Mouse (Mus musculus) embryonic facial prominence, embryonic 15.5 days (tissue): ENCODE data around the gene Scn4a. TPM values are rescaled to one million over a fixed set of nuclear protein-coding genes. Genes with fewer than 3 reads are reported as not detected.
A peak's percentile ranks its signal among the peaks of the same experiment; 100 is the strongest.

Experiments used
- ATAC-seq: fragments of 200-750 bp; cut with Nextera tagmentation; 2 replicates; pipeline ENCODE4 v1.8.0; 2017; ENCODE audit warnings: low read depth, moderate TSS enrichment; ENCODE audit not compliant: insufficient number of reproducible peaks, low FRiP score, low TSS enrichment
- H3K27ac ChIP-seq: fragments of 300-500 bp; sonication (generic); replicated peaks from 2 replicates; pipeline ENCODE4 v1.5.1; 2015; ENCODE audit warnings: mild to moderate bottlenecking, inconsistent platforms
- H3K27me3 ChIP-seq: fragments of 300-500 bp; sonication (generic); 2 replicates; pipeline ENCODE4 v1.6.1; 2015; ENCODE audit warnings: inconsistent platforms
- H3K36me3 ChIP-seq: fragments of 300-500 bp; sonication (generic); 2 replicates; pipeline ENCODE4 v1.6.1; 2015; ENCODE audit warnings: mild to moderate bottlenecking, inconsistent platforms
- H3K4me1 ChIP-seq: fragments of 300-500 bp; sonication (generic); 2 replicates; pipeline ENCODE4 v1.6.1; 2015; ENCODE audit warnings: inconsistent platforms
- H3K4me2 ChIP-seq: fragments of 300-500 bp; sonication (generic); replicated peaks from 2 replicates; pipeline ENCODE4 v1.6.1; 2015; ENCODE audit warnings: mild to moderate bottlenecking, inconsistent platforms
- H3K4me3 ChIP-seq: fragments of 300-500 bp; sonication (generic); replicated peaks from 2 replicates; pipeline ENCODE4 v1.5.1; 2015; ENCODE audit warnings: mild to moderate bottlenecking, inconsistent platforms
- H3K9ac ChIP-seq: fragments of 300-500 bp; sonication (generic); 2 replicates; pipeline ENCODE4 v1.6.1; 2015; ENCODE audit warnings: inconsistent platforms
- H3K9me3 ChIP-seq: fragments of 300-500 bp; sonication (generic); replicated peaks from 2 replicates; pipeline ENCODE4 v1.6.1; 2016; ENCODE audit warnings: inconsistent platforms
- WGBS: fragments of 180-500 bp; shearing (Covaris S2); methylation state at CpG from one replicate; pipeline ENCODE4 v1.1.7; 2015; 5-methylcytosine and 5-hydroxymethylcytosine counted together
- polyA plus RNA-seq: library from polyadenylated mRNA; unstranded; fragments of >200 nt; fragmentation: Nextera tagmentation; extraction: Ambion mirVana; gene quantifications from 2 replicates; pipeline ENCODE4 v1.2.1, GENCODE M21; 2015

The Scn4a gene
- polyA plus RNA-seq, 1 experiment from 2014 or later, result 0.68 TPM

- Histone ChIP-seq H3K27ac (no peak overlapping the region), H3K9ac (no peak overlapping the region)
- ATAC-seq, result no peak
Observed at GRCm38 (mm10) chr11:106290376-106290775, 62.7 kb downstream of the Scn4a start.

GRCm38 (mm10) chr11:106289369-106289768 lies 63.7 kb downstream of the Scn4a start:
- no peak overlapping the region for H3K9ac ChIP-seq
- no peak overlapping the region for H3K4me3 ChIP-seq
- no peaks in the 10 kb centered on the region for H3K9me3 ChIP-seq
- H3K27ac ChIP-seq, result no peak overlapping the region
- no peaks in the 10 kb centered on the region for H3K36me3 ChIP-seq
- no peak overlapping the region for H3K4me2 ChIP-seq
- H3K4me1 ChIP-seq, result peaks cover 20% of the 10 kb centered on the region
- no peaks in the 10 kb centered on the region for H3K27me3 ChIP-seq
- no peak for ATAC-seq
- WGBS, result 60% methylated on average over 8 of the region's 8 CpGs

More at GRCm38 (mm10) chr11:106290376-106290775, 62.7 kb downstream of the Scn4a start:
- 91% methylated on average over 5 of the region's 5 CpGs for WGBS
- Histone ChIP-seq H3K4me1 (peaks cover 20% of the 10 kb centered on the region), H3K36me3 (no peaks in the 10 kb centered on the region), H3K4me2 (no peak overlapping the region), H3K4me3 (no peak overlapping the region), H3K9me3 (no peaks in the 10 kb centered on the region), H3K27me3 (no peaks in the 10 kb centered on the region)

GRCm38 (mm10) chr11:106286987-106287386 lies 66.1 kb downstream of the Scn4a start:
- Histone ChIP-seq H3K4me2 (no peak overlapping the region), H3K27ac (peak overlapping the region; percentile 89), H3K4me3 (no peak overlapping the region), H3K9me3 (no peaks in the 10 kb centered on the region), H3K4me1 (peaks cover 20% of the 10 kb centered on the region), H3K27me3 (no peaks in the 10 kb centered on the region), H3K9ac (no peak overlapping the region), H3K36me3 (no peaks in the 10 kb centered on the region)
- ATAC-seq, result peak; percentile 73
- 27% methylated on average over 11 of the region's 11 CpGs for WGBS

GRCm38 (mm10) chr11:106286206-106286605 lies 66.9 kb downstream of the Scn4a start:
- Histone ChIP-seq H3K27me3 (no peaks in the 10 kb centered on the region), H3K4me3 (no peak overlapping the region), H3K9me3 (no peaks in the 10 kb centered on the region), H3K9ac (no peak overlapping the region), H3K27ac (peak overlapping the region; percentile 89), H3K4me1 (peaks cover 20% of the 10 kb centered on the region), H3K4me2 (no peak overlapping the region), H3K36me3 (no peaks in the 10 kb centered on the region)
- whole genome bisulfite sequencing, result 84% methylated on average over 7 of the region's 7 CpGs
- no peak for ATAC-seq

- Histone ChIP-seq H3K4me1 (peaks cover 20% of the 10 kb centered on the region), H3K4me3 (no peak overlapping the region), H3K36me3 (no peaks in the 10 kb centered on the region), H3K27ac (no peak overlapping the region), H3K4me2 (no peak overlapping the region), H3K9me3 (no peaks in the 10 kb centered on the region), H3K27me3 (no peaks in the 10 kb centered on the region), H3K9ac (no peak overlapping the region)
- no peak for ATAC-seq
- 66% methylated on average over 8 of the region's 8 CpGs for WGBS
Observed at GRCm38 (mm10) chr11:106284126-106284525, 69.0 kb downstream of the Scn4a start.

GRCm38 (mm10) chr11:106283371-106283770 lies 69.7 kb downstream of the Scn4a start:
- Histone ChIP-seq H3K4me3 (no peak overlapping the region), H3K9me3 (no peaks in the 10 kb centered on the region), H3K4me2 (no peak overlapping the region), H3K27ac (no peak overlapping the region), H3K4me1 (peaks cover 20% of the 10 kb centered on the region), H3K27me3 (no peaks in the 10 kb centered on the region), H3K9ac (no peak overlapping the region), H3K36me3 (no peaks in the 10 kb centered on the region)
- 63% methylated on average over 4 of the region's 4 CpGs for WGBS
- ATAC-seq, result no peak

- no peaks in the 10 kb centered on the region for H3K9me3 ChIP-seq
- no peak for ATAC-seq
- H3K4me1 ChIP-seq, result peaks cover 15% of the 10 kb centered on the region
- no peak overlapping the region for H3K9ac ChIP-seq
- no peak overlapping the region for H3K27ac ChIP-seq
- 89% methylated on average over 6 of the region's 6 CpGs for WGBS
- H3K4me3 ChIP-seq, result no peak overlapping the region
- H3K27me3 ChIP-seq, result no peaks in the 10 kb centered on the region
- H3K4me2 ChIP-seq, result no peak overlapping the region
- H3K36me3 ChIP-seq, result no peaks in the 10 kb centered on the region
Observed at GRCm38 (mm10) chr11:106282452-106282851, 70.6 kb downstream of the Scn4a start.

- H3K27me3 ChIP-seq, result no peaks in the 10 kb centered on the region
- peaks cover 35% of the 10 kb centered on the region for H3K4me1 ChIP-seq
- H3K9me3 ChIP-seq, result no peaks in the 10 kb centered on the region
- H3K36me3 ChIP-seq, result no peaks in the 10 kb centered on the region
- ATAC-seq, result peak; percentile 50; the same call in 1 of the 2 replicates
- 4% methylated on average over 25 of the region's 25 CpGs for WGBS
- peak within 1 kb of the TSS; percentile 56 for H3K4me2 ChIP-seq
- peak within 1 kb of the TSS; percentile 94 for H3K27ac ChIP-seq
- peak within 1 kb of the TSS; percentile 24 for H3K4me3 ChIP-seq
- no peak within 1 kb of the TSS for H3K9ac ChIP-seq
Observed at GRCm38 (mm10) chr11:106276454-106276853, 76.6 kb downstream of the Scn4a start, which contains the start of gene Tcam1. Gene Tcam1 (plus strand): TSS chr11:106276672.

- no peak overlapping the region for H3K4me2 ChIP-seq
- H3K9ac ChIP-seq, result no peak overlapping the region
- H3K9me3 ChIP-seq, result no peaks in the 10 kb centered on the region
- no peaks in the 10 kb centered on the region for H3K27me3 ChIP-seq
- ATAC-seq, result no peak
- H3K36me3 ChIP-seq, result no peaks in the 10 kb centered on the region
- no peak overlapping the region for H3K4me3 ChIP-seq
- H3K4me1 ChIP-seq, result peaks cover 49% of the 10 kb centered on the region
- WGBS, result 37% methylated on average over 7 of the region's 7 CpGs
- H3K27ac ChIP-seq, result peak overlapping the region; percentile 94
Observed at GRCm38 (mm10) chr11:106274971-106275411, 78.1 kb downstream of the Scn4a start.

- Histone ChIP-seq H3K4me3 (no peak overlapping the region), H3K27ac (peak overlapping the region; percentile 94), H3K4me2 (no peak overlapping the region), H3K4me1 (peaks cover 52% of the 10 kb centered on the region), H3K27me3 (no peaks in the 10 kb centered on the region), H3K36me3 (no peaks in the 10 kb centered on the region), H3K9ac (no peak overlapping the region), H3K9me3 (no peaks in the 10 kb centered on the region)
- ATAC-seq, result no peak
- 75% methylated on average over 1 of the region's 1 CpGs for WGBS
Observed at GRCm38 (mm10) chr11:106274374-106274773, 78.7 kb downstream of the Scn4a start.

- no peaks in the 10 kb centered on the region for H3K27me3 ChIP-seq
- no peaks in the 10 kb centered on the region for H3K36me3 ChIP-seq
- peak overlapping the region; percentile 73 for H3K4me2 ChIP-seq
- H3K27ac ChIP-seq, result peak overlapping the region; percentile 94
- ATAC-seq, result no peak
- H3K9ac ChIP-seq, result no peak overlapping the region
- peaks cover 57% of the 10 kb centered on the region for H3K4me1 ChIP-seq
- WGBS, result 87% methylated on average over 6 of the region's 6 CpGs
- no peaks in the 10 kb centered on the region for H3K9me3 ChIP-seq
- no peak overlapping the region for H3K4me3 ChIP-seq
Observed at GRCm38 (mm10) chr11:106273811-106274210, 79.3 kb downstream of the Scn4a start.

- WGBS, result 12% methylated on average over 16 of the region's 16 CpGs
- Histone ChIP-seq H3K27me3 (no peaks in the 10 kb centered on the region), H3K4me3 (peak overlapping the region; percentile 87), H3K27ac (peak overlapping the region; percentile 94), H3K9me3 (no peaks in the 10 kb centered on the region), H3K4me1 (peaks cover 62% of the 10 kb centered on the region), H3K4me2 (peak overlapping the region; percentile 73), H3K36me3 (no peaks in the 10 kb centered on the region), H3K9ac (peak overlapping the region; percentile 42)
- ATAC-seq, result no peak
Observed at GRCm38 (mm10) chr11:106273311-106273684, 79.8 kb downstream of the Scn4a start.
